Mouse (Mus musculus): ENCODE measurements at regions not wholly inside any gene's neighbourhood (a gene's known extent, or its start where the extent isn't known, plus 50 kb on each side); places are given as distances from the start of the nearest gene placed in this dataset.

DNA sequence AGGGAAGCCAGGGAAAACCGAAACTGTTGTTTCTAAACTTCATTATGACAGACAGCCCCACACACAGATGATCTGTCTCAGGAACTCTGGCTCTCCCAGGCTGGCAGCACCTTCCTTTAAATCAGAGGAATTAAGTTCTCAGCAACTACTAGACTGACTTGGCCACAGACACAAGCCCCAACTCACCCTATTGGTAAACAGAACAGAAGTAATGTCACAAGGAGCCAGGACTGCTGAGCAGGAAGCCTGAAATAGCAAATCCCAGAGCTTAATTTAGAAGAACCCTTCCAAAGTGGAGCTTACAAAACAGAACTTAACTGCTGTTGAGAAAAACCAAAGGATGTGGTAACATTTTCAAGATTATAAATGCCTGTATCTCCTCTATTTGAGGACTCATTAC, 174.8 kb downstream of the Nfkbiz start:
- TF ChIP-seq CTCF (IDR thresholded peaks at IDR 0.05; ENCODE audit: low read depth) (no peak), EP300 (IDR thresholded peaks at IDR 0.05; ENCODE audit: low read depth) (no peak)
